Mouse (Mus musculus) ES-E14 (cell line): ENCODE results near the gene F930015N05Rik. TPM values are rescaled to one million over a fixed set of nuclear protein-coding genes. Genes with fewer than 3 reads are reported as not detected.

Experiments
- DNase-seq: peaks from one replicate; pipeline ENCODE4 v3.0.0-alpha.2; 2013; ENCODE audit warnings: low read depth, low spot score
- H3K27ac ChIP-seq: 2 replicates; pipeline ENCODE4 v1.5.1; 2012; ENCODE audit warnings: low read depth, mild to moderate bottlenecking, low read length, moderate library complexity, mixed read lengths; ENCODE audit not compliant: poor library complexity, insufficient read depth, severe bottlenecking
- H3K36me3 ChIP-seq: 2 replicates; pipeline ENCODE4 v1.6.1; 2012; ENCODE audit warnings: mild to moderate bottlenecking, low read length, moderate library complexity, mixed read lengths; ENCODE audit not compliant: control insufficient read depth, poor library complexity, insufficient read depth, severe bottlenecking
- H3K4me1 ChIP-seq, 2 experiments: fragments of 150-350 bp in 1 of 2; sonication (generic) in 1 of 2; 2 replicates each; pipeline ENCODE4 v1.6.1; 2012; ENCODE audit warnings: low read length in 2 of 2, mild to moderate bottlenecking in 1 of 2, mixed read lengths in 1 of 2; ENCODE audit not compliant: control insufficient read depth in 2 of 2, insufficient read depth in 2 of 2, poor library complexity in 1 of 2
- H3K4me3 ChIP-seq, 2 experiments: fragments of 150-350 bp in 1 of 2; sonication (generic) in 1 of 2; 2 replicates each; pipeline ENCODE4 v1.5.1; 2012; ENCODE audit warnings: low read length in 2 of 2, low read depth in 1 of 2, mild to moderate bottlenecking in 1 of 2, mixed read lengths in 1 of 2; ENCODE audit not compliant: insufficient read depth in 1 of 2, poor library complexity in 1 of 2, severe bottlenecking in 1 of 2
- H3K9ac ChIP-seq: 2 replicates; pipeline ENCODE4 v1.6.1; 2012; ENCODE audit warnings: low read depth, mild to moderate bottlenecking, low read length, mixed read lengths; ENCODE audit not compliant: poor library complexity, insufficient read depth, severe bottlenecking
- H3K9me3 ChIP-seq: fragments of 150-350 bp; sonication (generic); 2 replicates; pipeline ENCODE4 v1.6.1; 2012; ENCODE audit warnings: low read depth, mild to moderate bottlenecking, low read length; ENCODE audit not compliant: control insufficient read depth, insufficient read depth
- CHD2 ChIP-seq: IDR thresholded peaks from 2 replicates; pipeline ENCODE4 v1.6.1; 2014; ENCODE audit warnings: mild to moderate bottlenecking, low read depth, low read length, inconsistent platforms
- HCFC1 ChIP-seq: IDR thresholded peaks from 2 replicates; pipeline ENCODE4 v1.6.1; 2012; ENCODE audit warnings: low read length, inconsistent platforms, borderline replicate concordance; ENCODE audit not compliant: insufficient read depth
- MAFK ChIP-seq: IDR thresholded peaks from 2 replicates; pipeline ENCODE4 v1.6.1; 2014; ENCODE audit warnings: mild to moderate bottlenecking, low read depth, low read length, inconsistent platforms; ENCODE audit not compliant: insufficient read depth
- ZC3H11A ChIP-seq: IDR thresholded peaks from 2 replicates; pipeline ENCODE4 v1.6.1; 2012; ENCODE audit warnings: low read depth, mild to moderate bottlenecking, inconsistent platforms, low read length, borderline replicate concordance
- ZNF384 ChIP-seq: IDR thresholded peaks from 2 replicates; pipeline ENCODE4 v1.6.1; 2012; ENCODE audit warnings: low read depth, low read length, inconsistent platforms
- in situ Hi-C, 2 experiments: fragments of 600-800 bp; cut with MboI; formaldehyde crosslinking; loops; one replicate each; pipeline ENCODE4 v1.15.1; 2025; ENCODE audit warnings: low sequenced_read_pairs in 2 of 2, inconsistent platforms in 1 of 2; ENCODE audit not compliant: unreplicated experiment in 2 of 2
- total RNA-seq: library from RNA; depleted of rRNA; stranded (reverse); fragments of 300-350 nt; gene quantifications from 2 replicates; pipeline ENCODE4 v1.2.3, GENCODE M21; 2012

Gene F930015N05Rik
- total RNA-seq, 1 experiment, result not detected

DNA sequence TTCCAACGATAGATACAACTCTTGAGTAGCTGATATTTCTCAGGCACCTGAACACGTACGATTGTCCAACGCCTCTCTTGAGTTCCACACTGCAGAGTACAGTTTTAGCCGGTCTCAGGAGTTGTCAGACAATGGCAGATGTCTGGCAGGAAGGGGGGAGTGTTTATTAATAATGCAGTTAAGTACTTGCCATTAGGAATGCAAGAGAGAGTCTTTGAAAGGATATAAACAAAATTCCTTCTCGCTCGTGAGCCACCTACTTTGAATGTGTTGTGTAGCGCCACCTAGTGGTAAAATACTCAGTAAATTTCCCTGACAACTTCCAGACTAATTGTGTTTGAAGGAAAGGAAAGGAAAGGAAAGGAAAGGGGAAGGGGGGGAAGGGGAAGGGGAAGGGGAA, 5.7 kb upstream of the F930015N05Rik start:
- Histone ChIP-seq H3K4me1 (no peaks in the 10 kb centered on the region), H3K9ac (no peak overlapping the region), H3K9me3 (no peaks in the 10 kb centered on the region), H3K4me3 (no peak overlapping the region), H3K27ac (no peak overlapping the region), H3K36me3 (no peaks in the 10 kb centered on the region)
- in situ Hi-C loops, result loop anchor here in 1 of 2 experiments (25.0 kb wide), 1 partner anchor 530 kb away; the partner anchor contains the start of gene Hs3st3b1
- DNase-seq, result peak; percentile 52
- no peak for TF ChIP-seq MAFK
- peak; percentile 20; the same call in 1 of the 2 replicates for TF ChIP-seq ZC3H11A
- TF ChIP-seq HCFC1, result no peak

DNA sequence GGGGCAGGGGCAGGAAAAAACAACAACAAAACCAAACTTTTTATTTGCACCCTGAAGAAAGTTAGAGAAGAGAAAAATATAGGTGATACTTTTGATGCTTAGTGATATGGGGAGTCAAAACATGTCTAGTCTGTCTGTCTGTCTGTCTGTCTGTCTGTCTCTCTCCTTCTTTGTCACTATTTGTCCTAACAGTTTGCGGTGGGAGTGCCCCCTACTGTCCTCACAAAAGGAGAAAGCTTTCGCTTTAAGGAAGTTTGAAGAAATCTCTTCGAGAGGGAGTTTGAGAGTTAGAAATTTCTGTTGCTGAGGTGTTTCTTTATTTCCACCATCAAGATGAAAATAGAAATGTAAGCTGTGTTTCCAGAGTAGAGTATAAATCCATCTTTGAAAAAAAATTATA, 2.5 kb upstream of the F930015N05Rik start:
- Histone ChIP-seq H3K4me1 (no peaks in the 10 kb centered on the region), H3K9ac (no peak overlapping the region), H3K9me3 (no peaks in the 10 kb centered on the region), H3K4me3 (no peak overlapping the region), H3K36me3 (no peaks in the 10 kb centered on the region), H3K27ac (no peak overlapping the region)
- TF ChIP-seq ZC3H11A, result no peak
- in situ Hi-C loops, result loop anchor here in 1 of 2 experiments (25.0 kb wide), 1 partner anchor 527 kb away; the partner anchor contains the start of gene Hs3st3b1
- DNase-seq, result no peak

GRCm38 (mm10) chr11:64437721-64438120, 1.3 kb upstream of the F930015N05Rik start:
- TF ChIP-seq ZNF384 (no peak), ZC3H11A (no peak), CHD2 (no peak), HCFC1 (no peak), MAFK (no peak)
- DNase-seq, result no peak
- Histone ChIP-seq H3K27ac (no peak overlapping the region), H3K4me1 (no peaks in the 10 kb centered on the region), H3K36me3 (no peaks in the 10 kb centered on the region), H3K9me3 (no peaks in the 10 kb centered on the region), H3K9ac (no peak overlapping the region), H3K4me3 (no peak overlapping the region)
- in situ Hi-C loops, result loop anchor here in 1 of 2 experiments (25.0 kb wide), 1 partner anchor 525 kb away; the partner anchor contains the start of gene Hs3st3b1

GRCm38 (mm10) chr11:64436791-64437298, 392 bp upstream of the F930015N05Rik start:
- H3K9me3 ChIP-seq, result no peaks in the 10 kb centered on the region
- H3K36me3 ChIP-seq, result no peaks in the 10 kb centered on the region
- no peaks in the 10 kb centered on the region for H3K4me1 ChIP-seq
- no peak overlapping the region for H3K9ac ChIP-seq
- peak overlapping the region in 1 of 2 experiments; percentile 62; a peak in 3 of 4 replicates for H3K4me3 ChIP-seq
- TF ChIP-seq CHD2 (no peak), MAFK (no peak), ZNF384 (no peak), ZC3H11A (no peak), HCFC1 (no peak)
- in situ Hi-C loops, result loop anchor here in 1 of 2 experiments (25.0 kb wide), 1 partner anchor 525 kb away; the partner anchor contains the start of gene Hs3st3b1
- no peak for DNase-seq
- no peak overlapping the region for H3K27ac ChIP-seq
